Mouse (Mus musculus) heart, postnatal 0 days (tissue): ENCODE data around the gene Rcor3.

Experiments used
- CTCF ChIP-seq: IDR thresholded peaks from 2 replicates; pipeline ENCODE4 v1.5.1; 2016; ENCODE audit warnings: antibody characterized with exemption, control low read depth, low read depth
- EP300 ChIP-seq: IDR thresholded peaks from 2 replicates; pipeline ENCODE4 v1.6.1; 2016; ENCODE audit warnings: antibody characterized with exemption, low read depth

GRCm38 (mm10) chr1:192115378-192115777, 22.5 kb downstream of the Rcor3 start:
- TF ChIP-seq EP300 (no peak), CTCF (no peak)
